Mouse (Mus musculus): Measurements from ENCODE around the gene Acvr1b. TPM values are rescaled to one million over a fixed set of nuclear protein-coding genes. Genes with fewer than 3 reads are reported as not detected.

The Acvr1b gene
- polyA plus RNA-seq, 1 experiment from 2014 or later = 5.8 TPM

GRCm38 (mm10) chr15:101164291-101164690 is 9.6 kb upstream of the Acvr1b start:
- H3K9me3 ChIP-seq (replicated peaks) = no peaks in the 10 kb centered on the region
- no peak overlapping the region for H3K4me2 ChIP-seq
- peak overlapping the region; percentile 30; the same call in 1 of the 2 replicates for H3K27ac ChIP-seq
- no peaks in the 10 kb centered on the region for H3K27me3 ChIP-seq
- H3K9ac ChIP-seq = no peak overlapping the region
- H3K4me1 ChIP-seq (replicated peaks) = peaks cover 31% of the 10 kb centered on the region
- H3K36me3 ChIP-seq = no peaks in the 10 kb centered on the region
- whole genome bisulfite sequencing = 44% methylated on average over 5 of the region's 5 CpGs
- H3K4me3 ChIP-seq = no peak overlapping the region
- no peak for ATAC-seq (replicated peaks; ENCODE audit: insufficient number of reproducible peaks, insufficient read depth, low FRiP score, low read depth)

DNA sequence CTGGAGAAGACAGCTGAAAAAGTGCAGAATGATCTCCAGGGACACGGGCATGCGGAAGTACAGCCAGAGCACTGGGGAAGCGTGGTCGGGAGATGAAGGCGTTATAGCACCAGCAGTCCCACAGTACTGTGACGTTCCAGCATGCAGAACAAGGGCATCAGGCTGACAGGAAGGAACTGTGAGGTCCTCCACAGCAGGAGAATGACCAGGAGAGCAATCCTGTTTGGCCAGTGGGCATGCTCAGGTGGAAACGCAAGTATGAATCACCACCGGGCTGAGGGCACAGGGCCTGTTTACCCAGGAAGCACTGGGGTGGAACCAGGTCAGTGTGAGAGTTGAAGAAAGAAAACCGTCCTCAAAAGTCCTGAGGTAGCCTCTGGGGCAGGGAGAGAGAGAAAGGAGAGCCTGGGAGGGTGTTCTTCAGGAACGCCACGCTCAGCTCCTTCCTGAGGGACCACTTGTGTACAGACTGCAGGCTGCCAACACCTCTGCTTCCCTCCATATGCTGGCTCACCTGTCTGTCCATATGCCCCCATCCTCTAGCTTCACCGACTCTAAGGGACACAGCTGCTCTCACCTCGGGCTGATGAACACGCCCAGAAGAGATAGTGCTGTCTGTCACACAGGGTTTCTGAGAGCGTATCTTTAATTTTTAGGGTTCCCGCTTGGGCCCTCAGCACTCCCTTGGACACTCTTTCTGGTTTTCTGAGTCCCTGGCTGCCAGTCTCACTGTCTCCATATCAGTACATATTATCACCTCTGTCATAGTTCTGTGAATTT is 8.0 kb upstream of the Acvr1b start:
- H3K9ac ChIP-seq = no peak overlapping the region
- 48% methylated on average over 16 of the region's 16 CpGs for WGBS
- no peak for ATAC-seq (replicated peaks; ENCODE audit: insufficient number of reproducible peaks, insufficient read depth, low FRiP score, low read depth)

DNA sequence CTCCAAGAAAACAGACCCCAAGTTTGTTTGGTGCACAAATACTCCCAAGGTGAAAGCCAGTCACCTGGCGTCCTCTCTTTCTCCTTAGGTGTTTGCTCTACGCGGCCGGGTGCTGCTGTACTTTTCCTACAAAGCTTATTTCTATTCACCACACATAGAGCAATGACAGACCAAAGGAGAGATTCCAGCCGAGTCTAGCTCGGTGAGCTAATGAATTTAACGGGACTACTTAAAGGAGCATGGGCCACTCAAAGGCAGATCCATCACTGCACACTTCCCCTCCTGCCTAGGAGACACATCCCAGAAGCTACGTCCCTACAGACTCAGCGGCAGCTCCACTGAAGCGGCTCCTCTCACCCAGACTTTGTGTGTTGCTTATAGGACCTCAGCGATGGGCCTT is 6.3 kb upstream of the Acvr1b start:
- Histone ChIP-seq H3K9me3 (replicated peaks) (no peaks in the 10 kb centered on the region), H3K27ac (no peak overlapping the region), H3K36me3 (no peaks in the 10 kb centered on the region), H3K27me3 (no peaks in the 10 kb centered on the region), H3K4me3 (no peak overlapping the region), H3K4me1 (replicated peaks) (peaks cover 22% of the 10 kb centered on the region), H3K9ac (no peak overlapping the region), H3K4me2 (no peak overlapping the region)
- 64% methylated on average over 11 of the region's 11 CpGs for WGBS
- ATAC-seq (replicated peaks; ENCODE audit: insufficient number of reproducible peaks, insufficient read depth, low FRiP score, low read depth) = no peak

More for the DNA sequence above, 8.0 kb upstream of the Acvr1b start:
- H3K27me3 ChIP-seq = no peaks in the 10 kb centered on the region
- H3K36me3 ChIP-seq = no peaks in the 10 kb centered on the region
- H3K27ac ChIP-seq = no peak overlapping the region
- H3K4me2 ChIP-seq = no peak overlapping the region
- no peak overlapping the region for H3K4me3 ChIP-seq
- no peaks in the 10 kb centered on the region for H3K9me3 ChIP-seq (replicated peaks)
- peaks cover 27% of the 10 kb centered on the region for H3K4me1 ChIP-seq (replicated peaks)

DNA sequence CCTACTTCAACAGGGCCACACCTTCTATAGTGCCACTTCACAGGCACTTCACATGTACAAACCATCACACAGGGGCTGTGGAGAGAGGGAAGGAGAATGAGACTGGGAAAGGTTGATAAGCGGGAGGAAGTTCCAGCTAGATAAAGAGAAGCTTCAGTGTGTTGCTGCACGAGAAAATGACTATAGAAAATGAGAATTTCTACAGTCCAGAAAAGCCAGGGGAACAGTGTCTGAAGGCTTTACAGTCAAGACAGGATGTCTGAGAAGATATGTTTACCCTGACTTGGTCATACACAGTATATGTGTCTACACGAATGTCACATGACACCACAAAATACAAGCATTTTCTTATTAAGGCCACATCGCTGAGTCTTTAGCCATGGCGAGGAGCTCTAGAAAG is 4.0 kb upstream of the Acvr1b start:
- peaks cover 10% of the 10 kb centered on the region for H3K4me1 ChIP-seq (replicated peaks)
- 75% methylated on average over 5 of the region's 5 CpGs for WGBS
- H3K36me3 ChIP-seq = no peaks in the 10 kb centered on the region
- H3K27me3 ChIP-seq = no peaks in the 10 kb centered on the region
- no peak overlapping the region for H3K27ac ChIP-seq
- no peak overlapping the region for H3K9ac ChIP-seq
- no peak overlapping the region for H3K4me3 ChIP-seq
- no peaks in the 10 kb centered on the region for H3K9me3 ChIP-seq (replicated peaks)
- ATAC-seq (replicated peaks; ENCODE audit: insufficient number of reproducible peaks, insufficient read depth, low FRiP score, low read depth) = no peak
- no peak overlapping the region for H3K4me2 ChIP-seq

DNA sequence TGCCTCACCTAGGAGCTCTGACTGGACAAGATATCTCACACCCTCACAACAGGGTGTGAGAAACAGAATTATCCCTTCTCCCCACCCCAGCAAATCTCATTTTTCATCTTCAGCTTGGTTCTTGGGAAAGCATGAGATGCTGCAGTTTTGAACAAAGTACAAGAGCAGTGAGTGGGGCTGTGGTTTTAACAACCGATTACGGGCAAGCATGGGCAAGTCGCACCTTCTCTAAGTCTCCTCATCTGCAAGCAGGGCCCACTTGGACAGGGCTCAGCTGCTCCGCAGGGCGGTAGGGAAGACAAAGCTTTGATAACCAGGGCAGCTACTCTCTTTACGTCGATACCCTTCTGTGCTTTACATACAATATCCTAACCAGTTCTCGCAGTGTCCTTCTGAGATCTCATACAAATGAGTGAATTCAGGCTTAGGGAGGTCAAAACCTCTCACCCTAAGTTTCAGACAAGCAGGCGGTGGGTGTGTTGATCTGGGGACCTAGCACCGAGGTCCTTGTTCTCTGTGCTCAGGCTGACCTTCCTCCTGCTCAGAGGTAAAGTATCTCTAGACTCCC is 3.4 kb upstream of the Acvr1b start:
- H3K4me2 ChIP-seq = no peak overlapping the region
- peaks cover 16% of the 10 kb centered on the region for H3K4me1 ChIP-seq (replicated peaks)
- H3K9me3 ChIP-seq (replicated peaks) = no peaks in the 10 kb centered on the region
- H3K36me3 ChIP-seq = no peaks in the 10 kb centered on the region
- H3K4me3 ChIP-seq = no peak overlapping the region
- no peaks in the 10 kb centered on the region for H3K27me3 ChIP-seq
- no peak overlapping the region for H3K27ac ChIP-seq
- no peak overlapping the region for H3K9ac ChIP-seq
- 72% methylated on average over 10 of the region's 10 CpGs for WGBS
- ATAC-seq (replicated peaks; ENCODE audit: insufficient number of reproducible peaks, insufficient read depth, low FRiP score, low read depth) = no peak

DNA sequence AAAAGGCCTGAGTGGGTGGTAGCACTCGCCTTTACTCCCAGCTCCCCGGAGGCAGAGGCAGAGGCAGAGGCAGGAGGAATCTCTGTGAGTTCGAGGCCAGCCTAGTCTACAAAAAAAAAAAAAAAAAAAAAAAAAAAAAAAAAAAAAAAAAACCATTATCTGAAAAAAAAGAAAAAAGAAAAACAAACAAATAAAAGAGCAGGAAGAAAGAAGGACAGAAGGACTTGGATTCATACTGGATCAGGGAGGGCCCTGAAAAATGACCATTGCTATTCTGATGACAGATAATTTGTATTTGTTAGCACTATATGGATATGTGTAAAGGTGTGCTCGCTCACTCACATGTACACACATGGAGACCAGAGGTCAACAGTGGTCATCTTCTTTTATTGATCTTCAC is 2.6 kb upstream of the Acvr1b start:
- H3K27ac ChIP-seq = no peak overlapping the region
- H3K4me3 ChIP-seq = no peak overlapping the region
- H3K4me1 ChIP-seq (replicated peaks) = peaks cover 21% of the 10 kb centered on the region
- H3K9me3 ChIP-seq (replicated peaks) = no peaks in the 10 kb centered on the region
- H3K4me2 ChIP-seq = no peak overlapping the region
- no peak for ATAC-seq (replicated peaks; ENCODE audit: insufficient number of reproducible peaks, insufficient read depth, low FRiP score, low read depth)
- H3K36me3 ChIP-seq = no peaks in the 10 kb centered on the region
- no peak overlapping the region for H3K9ac ChIP-seq
- no peaks in the 10 kb centered on the region for H3K27me3 ChIP-seq
- 85% methylated on average over 4 of the region's 4 CpGs for WGBS

DNA sequence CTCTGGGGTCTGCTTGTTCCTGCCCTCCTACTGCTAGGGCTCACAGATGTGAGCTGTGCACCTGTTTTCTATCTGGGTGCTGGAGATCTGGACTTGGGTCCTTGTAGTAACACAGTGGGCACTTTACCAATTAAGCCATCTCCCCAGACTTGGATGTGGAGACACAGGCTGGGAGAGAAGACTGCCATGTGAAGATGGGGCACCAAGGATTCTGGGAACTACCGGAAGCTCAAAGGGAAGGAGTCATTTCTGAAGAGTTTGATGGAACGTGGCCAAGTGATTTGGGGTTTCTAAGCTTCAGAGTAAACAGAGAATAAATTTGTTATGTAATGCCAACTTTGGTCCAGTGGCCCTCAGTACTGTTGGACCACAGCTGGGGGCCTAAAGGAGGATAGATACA is 1.9 kb upstream of the Acvr1b start:
- no peak overlapping the region for H3K4me3 ChIP-seq
- ATAC-seq (replicated peaks; ENCODE audit: insufficient number of reproducible peaks, insufficient read depth, low FRiP score, low read depth) = no peak
- no peak overlapping the region for H3K27ac ChIP-seq
- no peak overlapping the region for H3K9ac ChIP-seq
- no peaks in the 10 kb centered on the region for H3K9me3 ChIP-seq (replicated peaks)
- no peak overlapping the region for H3K4me2 ChIP-seq
- 85% methylated on average over 2 of the region's 2 CpGs for WGBS
- peaks cover 28% of the 10 kb centered on the region for H3K4me1 ChIP-seq (replicated peaks)
- no peaks in the 10 kb centered on the region for H3K36me3 ChIP-seq
- H3K27me3 ChIP-seq = no peaks in the 10 kb centered on the region

GRCm38 (mm10) chr15:101174294-101175130 is 645 bp downstream of the Acvr1b start:
- Histone ChIP-seq H3K36me3 (no peaks in the 10 kb centered on the region), H3K4me2 (peak overlapping the region; percentile 86), H3K27ac (peak overlapping the region; percentile 90), H3K4me3 (peak overlapping the region; percentile 94), H3K9me3 (replicated peaks) (no peaks in the 10 kb centered on the region), H3K27me3 (no peaks in the 10 kb centered on the region), H3K4me1 (replicated peaks) (peaks cover 46% of the 10 kb centered on the region), H3K9ac (peak overlapping the region; percentile 99)
- 1% methylated on average over 36 of the region's 46 CpGs for whole genome bisulfite sequencing
- peak; percentile 58 for ATAC-seq (replicated peaks; ENCODE audit: insufficient number of reproducible peaks, insufficient read depth, low FRiP score, low read depth)

DNA sequence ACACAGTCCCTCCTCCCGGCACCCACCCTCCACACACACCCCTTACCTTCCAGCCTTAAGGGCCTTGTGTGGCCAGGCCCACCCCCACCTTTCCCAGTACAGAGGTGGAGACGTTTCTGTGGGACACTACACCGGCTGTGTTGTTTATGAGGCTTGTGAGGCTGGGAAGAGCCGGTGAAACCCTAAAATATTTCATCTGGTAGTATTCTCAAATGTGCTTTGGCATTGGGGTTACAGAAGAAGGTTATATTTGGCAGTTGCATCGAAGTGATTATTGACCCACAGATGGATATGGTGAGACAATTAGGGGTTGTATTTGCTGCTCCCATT is 1.2 kb downstream of the Acvr1b start:
- Histone ChIP-seq H3K27me3 (no peaks in the 10 kb centered on the region), H3K4me1 (replicated peaks) (peaks cover 48% of the 10 kb centered on the region), H3K9ac (peak overlapping the region; percentile 99), H3K4me3 (peak overlapping the region; percentile 94), H3K36me3 (no peaks in the 10 kb centered on the region), H3K9me3 (replicated peaks) (no peaks in the 10 kb centered on the region), H3K27ac (peak overlapping the region; percentile 90), H3K4me2 (peak overlapping the region; percentile 86)
- no peak for ATAC-seq (replicated peaks; ENCODE audit: insufficient number of reproducible peaks, insufficient read depth, low FRiP score, low read depth)
- WGBS = 12% methylated on average over 5 of the region's 5 CpGs

- peaks cover 55% of the 10 kb centered on the region for H3K4me1 ChIP-seq (replicated peaks)
- H3K9ac ChIP-seq = peak overlapping the region; percentile 99; the same call in 1 of the 2 replicates
- peak overlapping the region; percentile 86 for H3K4me2 ChIP-seq
- 21% methylated on average over 17 of the region's 17 CpGs for WGBS
- peak overlapping the region; percentile 94 for H3K4me3 ChIP-seq
- no peaks in the 10 kb centered on the region for H3K36me3 ChIP-seq
- no peaks in the 10 kb centered on the region for H3K9me3 ChIP-seq (replicated peaks)
- no peaks in the 10 kb centered on the region for H3K27me3 ChIP-seq
- no peak for ATAC-seq (replicated peaks; ENCODE audit: insufficient number of reproducible peaks, insufficient read depth, low FRiP score, low read depth)
- H3K27ac ChIP-seq = peak overlapping the region; percentile 90
These were observed 1.9 kb downstream of the Acvr1b start for GRCm38 (mm10) chr15:101175613-101176283.

DNA sequence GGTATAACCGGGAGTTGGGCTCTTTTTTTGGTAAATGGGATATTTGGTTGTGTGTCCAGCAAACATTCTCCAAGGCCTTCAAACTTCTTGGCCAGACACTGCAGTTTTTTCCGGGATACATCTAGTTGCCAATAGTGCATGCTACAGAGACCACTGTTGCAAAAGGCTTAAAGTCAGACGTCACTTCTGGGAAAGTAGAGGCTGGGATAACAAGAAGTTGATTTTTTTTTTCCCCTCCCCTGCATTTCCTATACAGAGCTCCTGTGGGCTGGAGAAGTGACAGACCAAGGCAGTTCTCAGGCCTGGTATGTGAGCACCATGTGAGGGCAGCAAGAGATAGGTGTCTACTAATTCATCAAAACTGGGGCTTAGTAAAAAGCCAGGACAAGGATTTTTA is 2.4 kb downstream of the Acvr1b start:
- WGBS = 39% methylated on average over 3 of the region's 3 CpGs
- Histone ChIP-seq H3K4me2 (peak overlapping the region; percentile 86), H3K36me3 (no peaks in the 10 kb centered on the region), H3K4me3 (peak overlapping the region; percentile 16; the same call in 1 of the 2 replicates), H3K27me3 (no peaks in the 10 kb centered on the region), H3K27ac (peak overlapping the region; percentile 90), H3K9me3 (replicated peaks) (no peaks in the 10 kb centered on the region), H3K4me1 (replicated peaks) (peaks cover 60% of the 10 kb centered on the region), H3K9ac (peak overlapping the region; percentile 24; the same call in 1 of the 2 replicates)
- no peak for ATAC-seq (replicated peaks; ENCODE audit: insufficient number of reproducible peaks, insufficient read depth, low FRiP score, low read depth)

All from heart, embryonic 15.5 days (tissue).